Mouse (Mus musculus): ENCODE measurements at regions not wholly inside any gene's neighbourhood (a gene's known extent, or its start where the extent isn't known, plus 50 kb on each side); places are given as distances from the start of the nearest gene placed in this dataset.

GRCm38 (mm10) chr8:12156893-12157292, 121.7 kb upstream of the A230072I06Rik start:
- H3K27me3 ChIP-seq (ENCODE audit: control insufficient read depth, insufficient read depth, insufficient read length): peaks cover 5% of the 10 kb centered on the region
- no peaks in the 10 kb centered on the region for H3K36me3 ChIP-seq (ENCODE audit: control insufficient read depth, insufficient read depth)
- no peak overlapping the region for H3K4me2 ChIP-seq (ENCODE audit: low read depth)
- no peak overlapping the region for H3K4me3 ChIP-seq
- H3K79me2 ChIP-seq (ENCODE audit: control insufficient read depth, insufficient read depth): no peaks in the 10 kb centered on the region
- TF ChIP-seq TCF12 (IDR thresholded peaks at IDR 0.05; ENCODE audit: insufficient read depth, poor library complexity, severe bottlenecking) (no peak), POLR2A (IDR thresholded peaks at IDR 0.05; ENCODE audit: insufficient read length, low read depth) (no peak), USF1 (IDR thresholded peaks at IDR 0.05; ENCODE audit: low read depth) (no peak), CEBPB (IDR thresholded peaks at IDR 0.05; ENCODE audit: insufficient read depth, poor library complexity, severe bottlenecking) (no peak), MAX (IDR thresholded peaks at IDR 0.05; ENCODE audit: low read depth) (no peak), REST (IDR thresholded peaks at IDR 0.05; ENCODE audit: insufficient read depth, insufficient read length) (no peak), SRF (IDR thresholded peaks at IDR 0.05; ENCODE audit: control insufficient read depth, insufficient read length, low read depth) (no peak), TCF3 (IDR thresholded peaks at IDR 0.05; ENCODE audit: insufficient read length, low read depth) (no peak), E2F4 (IDR thresholded peaks at IDR 0.05; ENCODE audit: insufficient read depth) (no peak), POLR2AphosphoS2 (IDR thresholded peaks at IDR 0.05; ENCODE audit: insufficient read length, low read depth) (no peak), MYOG (IDR thresholded peaks at IDR 0.05; ENCODE audit: control insufficient read depth in 1 of 3, insufficient read depth in 1 of 3, insufficient read length in 2 of 3, low read depth in 2 of 3) (no peak), MYOD1 (IDR thresholded peaks at IDR 0.05; ENCODE audit: control insufficient read depth in 1 of 3, insufficient read length in 2 of 3, low read depth in 2 of 3) (no peak)
- no peak overlapping the region for H3ac ChIP-seq (ENCODE audit: control insufficient read depth, insufficient read length)

- Histone ChIP-seq H3K4me3 (no peak overlapping the region), H3ac (ENCODE audit: control insufficient read depth, insufficient read length) (no peak overlapping the region), H3K4me2 (ENCODE audit: low read depth) (no peak overlapping the region), H3K36me3 (ENCODE audit: control insufficient read depth, insufficient read depth) (no peaks in the 10 kb centered on the region), H3K79me2 (ENCODE audit: control insufficient read depth, insufficient read depth) (no peaks in the 10 kb centered on the region), H3K27me3 (ENCODE audit: control insufficient read depth, insufficient read depth, insufficient read length) (no peaks in the 10 kb centered on the region)
- no peak for TF ChIP-seq MYOD1 (IDR thresholded peaks at IDR 0.05; ENCODE audit: control insufficient read depth in 1 of 3, insufficient read length in 2 of 3, low read depth in 2 of 3)
- TF ChIP-seq MYOG (IDR thresholded peaks at IDR 0.05; ENCODE audit: control insufficient read depth in 1 of 3, insufficient read depth in 1 of 3, insufficient read length in 2 of 3, low read depth in 2 of 3): no peak
- TF ChIP-seq USF1 (IDR thresholded peaks at IDR 0.05; ENCODE audit: low read depth): no peak
- no peak for TF ChIP-seq CEBPB (IDR thresholded peaks at IDR 0.05; ENCODE audit: insufficient read depth, poor library complexity, severe bottlenecking)
- no peak for TF ChIP-seq MAX (IDR thresholded peaks at IDR 0.05; ENCODE audit: low read depth)
- TF ChIP-seq REST (IDR thresholded peaks at IDR 0.05; ENCODE audit: insufficient read depth, insufficient read length): no peak
- TF ChIP-seq SRF (IDR thresholded peaks at IDR 0.05; ENCODE audit: control insufficient read depth, insufficient read length, low read depth): no peak
- no peak for TF ChIP-seq TCF12 (IDR thresholded peaks at IDR 0.05; ENCODE audit: insufficient read depth, poor library complexity, severe bottlenecking)
- no peak for TF ChIP-seq POLR2A (IDR thresholded peaks at IDR 0.05; ENCODE audit: insufficient read length, low read depth)
Observed at GRCm38 (mm10) chr8:12158188-12158587, 120.4 kb upstream of the A230072I06Rik start.

- Histone ChIP-seq H3K36me3 (ENCODE audit: control insufficient read depth, insufficient read depth) (no peaks in the 10 kb centered on the region), H3K4me2 (ENCODE audit: low read depth) (no peak overlapping the region), H3K27me3 (ENCODE audit: control insufficient read depth, insufficient read depth, insufficient read length) (peaks cover 10% of the 10 kb centered on the region), H3ac (ENCODE audit: control insufficient read depth, insufficient read length) (no peak overlapping the region), H3K4me3 (no peak overlapping the region), H3K79me2 (ENCODE audit: control insufficient read depth, insufficient read depth) (no peaks in the 10 kb centered on the region)
- TF ChIP-seq POLR2A (IDR thresholded peaks at IDR 0.05; ENCODE audit: insufficient read length, low read depth) (no peak), MAX (IDR thresholded peaks at IDR 0.05; ENCODE audit: low read depth) (no peak), TCF3 (IDR thresholded peaks at IDR 0.05; ENCODE audit: insufficient read length, low read depth) (no peak), POLR2AphosphoS2 (IDR thresholded peaks at IDR 0.05; ENCODE audit: insufficient read length, low read depth) (no peak), REST (IDR thresholded peaks at IDR 0.05; ENCODE audit: insufficient read depth, insufficient read length) (no peak), MYOG (IDR thresholded peaks at IDR 0.05; ENCODE audit: control insufficient read depth in 1 of 3, insufficient read depth in 1 of 3, insufficient read length in 2 of 3, low read depth in 2 of 3) (no peak)
Observed at GRCm38 (mm10) chr8:12162921-12163705, 115.5 kb upstream of the A230072I06Rik start.

- Histone ChIP-seq H3K4me3 (no peak overlapping the region), H3K36me3 (ENCODE audit: control insufficient read depth, insufficient read depth) (no peaks in the 10 kb centered on the region), H3K27me3 (ENCODE audit: control insufficient read depth, insufficient read depth, insufficient read length) (peaks cover 10% of the 10 kb centered on the region), H3K4me2 (ENCODE audit: low read depth) (no peak overlapping the region), H3K79me2 (ENCODE audit: control insufficient read depth, insufficient read depth) (no peaks in the 10 kb centered on the region), H3ac (ENCODE audit: control insufficient read depth, insufficient read length) (no peak overlapping the region)
- TF ChIP-seq SRF (IDR thresholded peaks at IDR 0.05; ENCODE audit: control insufficient read depth, insufficient read length, low read depth) (no peak), MYOD1 (IDR thresholded peaks at IDR 0.05; ENCODE audit: control insufficient read depth in 1 of 3, insufficient read length in 2 of 3, low read depth in 2 of 3) (no peak), POLR2A (IDR thresholded peaks at IDR 0.05; ENCODE audit: insufficient read length, low read depth) (no peak), REST (IDR thresholded peaks at IDR 0.05; ENCODE audit: insufficient read depth, insufficient read length) (no peak), TCF3 (IDR thresholded peaks at IDR 0.05; ENCODE audit: insufficient read length, low read depth) (no peak), MAX (IDR thresholded peaks at IDR 0.05; ENCODE audit: low read depth) (no peak), TCF12 (IDR thresholded peaks at IDR 0.05; ENCODE audit: insufficient read depth, poor library complexity, severe bottlenecking) (no peak), USF1 (IDR thresholded peaks at IDR 0.05; ENCODE audit: low read depth) (no peak)
Observed at GRCm38 (mm10) chr8:12165487-12166152, 113.0 kb upstream of the A230072I06Rik start.
